Mouse (Mus musculus): ENCODE data around the gene Ptpn14. TPM values are rescaled to one million over a fixed set of nuclear protein-coding genes. Genes with fewer than 3 reads are reported as not detected.

Gene Ptpn14
- polyA plus RNA-seq, 1 experiment: 0.50 TPM

- Histone ChIP-seq H3K4me3 (ENCODE audit: insufficient read depth, low read length) (no peak overlapping the region), H3K27ac (ENCODE audit: insufficient read depth, low read depth, low read length) (no peak overlapping the region)
Observed at GRCm38 (mm10) chr1:189867497-189867896, 139.4 kb downstream of the Ptpn14 start.

GRCm38 (mm10) chr1:189868036-189868435 is 140.0 kb downstream of the Ptpn14 start:
- H3K4me3 ChIP-seq (ENCODE audit: insufficient read depth, low read length): no peak overlapping the region
- TF ChIP-seq CTCF (IDR thresholded peaks at IDR 0.05; ENCODE audit: low read depth, low read length) (no peak), POLR2A (IDR thresholded peaks at IDR 0.05; ENCODE audit: borderline replicate concordance, low read depth, low read length) (no peak)
- no peak overlapping the region for H3K27ac ChIP-seq (ENCODE audit: insufficient read depth, low read depth, low read length)
- peaks cover 6% of the 10 kb centered on the region for H3K4me1 ChIP-seq (ENCODE audit: control insufficient read depth, insufficient read depth, low read length)

More at GRCm38 (mm10) chr1:189867497-189867896, 139.4 kb downstream of the Ptpn14 start:
- no peak for TF ChIP-seq POLR2A (IDR thresholded peaks at IDR 0.05; ENCODE audit: borderline replicate concordance, low read depth, low read length)
- no peak for TF ChIP-seq CTCF (IDR thresholded peaks at IDR 0.05; ENCODE audit: low read depth, low read length)
- peaks cover 6% of the 10 kb centered on the region for H3K4me1 ChIP-seq (ENCODE audit: control insufficient read depth, insufficient read depth, low read length)

- Histone ChIP-seq H3K27ac (ENCODE audit: insufficient read depth, low read depth, low read length) (no peak overlapping the region), H3K4me1 (ENCODE audit: control insufficient read depth, insufficient read depth, low read length) (peaks cover 6% of the 10 kb centered on the region), H3K4me3 (ENCODE audit: insufficient read depth, low read length) (no peak overlapping the region)
- TF ChIP-seq CTCF (IDR thresholded peaks at IDR 0.05; ENCODE audit: low read depth, low read length): 0 out of 2 replicates have a peak, but pooled peaks have one; percentile 22
- no peak for TF ChIP-seq POLR2A (IDR thresholded peaks at IDR 0.05; ENCODE audit: borderline replicate concordance, low read depth, low read length)
Observed at GRCm38 (mm10) chr1:189869651-189870270, 141.7 kb downstream of the Ptpn14 start.

GRCm38 (mm10) chr1:189870539-189870938 is 142.5 kb downstream of the Ptpn14 start:
- Histone ChIP-seq H3K4me1 (ENCODE audit: control insufficient read depth, insufficient read depth, low read length) (peaks cover 8% of the 10 kb centered on the region), H3K27ac (ENCODE audit: insufficient read depth, low read depth, low read length) (no peak overlapping the region), H3K4me3 (ENCODE audit: insufficient read depth, low read length) (no peak overlapping the region)
- TF ChIP-seq POLR2A (IDR thresholded peaks at IDR 0.05; ENCODE audit: borderline replicate concordance, low read depth, low read length) (no peak), CTCF (IDR thresholded peaks at IDR 0.05; ENCODE audit: low read depth, low read length) (no peak)

GRCm38 (mm10) chr1:189871625-189872024 is 143.6 kb downstream of the Ptpn14 start:
- Histone ChIP-seq H3K4me3 (ENCODE audit: insufficient read depth, low read length) (no peak overlapping the region), H3K27ac (ENCODE audit: insufficient read depth, low read depth, low read length) (no peak overlapping the region), H3K4me1 (ENCODE audit: control insufficient read depth, insufficient read depth, low read length) (peaks cover 8% of the 10 kb centered on the region)
- no peak for TF ChIP-seq POLR2A (IDR thresholded peaks at IDR 0.05; ENCODE audit: borderline replicate concordance, low read depth, low read length)
- no peak for TF ChIP-seq CTCF (IDR thresholded peaks at IDR 0.05; ENCODE audit: low read depth, low read length)

GRCm38 (mm10) chr1:189872050-189872449 is 144.0 kb downstream of the Ptpn14 start:
- H3K4me3 ChIP-seq (ENCODE audit: insufficient read depth, low read length): no peak overlapping the region
- TF ChIP-seq CTCF (IDR thresholded peaks at IDR 0.05; ENCODE audit: low read depth, low read length): no peak
- no peak for TF ChIP-seq POLR2A (IDR thresholded peaks at IDR 0.05; ENCODE audit: borderline replicate concordance, low read depth, low read length)
- no peak overlapping the region for H3K27ac ChIP-seq (ENCODE audit: insufficient read depth, low read depth, low read length)
- peaks cover 6% of the 10 kb centered on the region for H3K4me1 ChIP-seq (ENCODE audit: control insufficient read depth, insufficient read depth, low read length)

- Histone ChIP-seq H3K4me3 (ENCODE audit: insufficient read depth, low read length) (no peak overlapping the region), H3K27ac (ENCODE audit: insufficient read depth, low read depth, low read length) (no peak overlapping the region), H3K4me1 (ENCODE audit: control insufficient read depth, insufficient read depth, low read length) (peaks cover 5% of the 10 kb centered on the region; the same call in 1 of the 2 replicates)
- TF ChIP-seq POLR2A (IDR thresholded peaks at IDR 0.05; ENCODE audit: borderline replicate concordance, low read depth, low read length): no peak
- no peak for TF ChIP-seq CTCF (IDR thresholded peaks at IDR 0.05; ENCODE audit: low read depth, low read length)
Observed at GRCm38 (mm10) chr1:189873591-189873990, 145.5 kb downstream of the Ptpn14 start.

GRCm38 (mm10) chr1:189875439-189875861 is 147.4 kb downstream of the Ptpn14 start:
- Histone ChIP-seq H3K4me3 (ENCODE audit: insufficient read depth, low read length) (no peak overlapping the region), H3K4me1 (ENCODE audit: control insufficient read depth, insufficient read depth, low read length) (peaks cover 5% of the 10 kb centered on the region; the same call in 1 of the 2 replicates), H3K27ac (ENCODE audit: insufficient read depth, low read depth, low read length) (no peak overlapping the region)
- no peak for TF ChIP-seq POLR2A (IDR thresholded peaks at IDR 0.05; ENCODE audit: borderline replicate concordance, low read depth, low read length)
- TF ChIP-seq CTCF (IDR thresholded peaks at IDR 0.05; ENCODE audit: low read depth, low read length): no peak

GRCm38 (mm10) chr1:189876162-189876561 is 148.1 kb downstream of the Ptpn14 start:
- Histone ChIP-seq H3K4me1 (ENCODE audit: control insufficient read depth, insufficient read depth, low read length) (peaks cover 5% of the 10 kb centered on the region; the same call in 1 of the 2 replicates), H3K27ac (ENCODE audit: insufficient read depth, low read depth, low read length) (no peak overlapping the region), H3K4me3 (ENCODE audit: insufficient read depth, low read length) (no peak overlapping the region)
- TF ChIP-seq CTCF (IDR thresholded peaks at IDR 0.05; ENCODE audit: low read depth, low read length) (no peak), POLR2A (IDR thresholded peaks at IDR 0.05; ENCODE audit: borderline replicate concordance, low read depth, low read length) (no peak)

GRCm38 (mm10) chr1:189879212-189879611 is 151.1 kb downstream of the Ptpn14 start:
- TF ChIP-seq POLR2A (IDR thresholded peaks at IDR 0.05; ENCODE audit: borderline replicate concordance, low read depth, low read length) (no peak), CTCF (IDR thresholded peaks at IDR 0.05; ENCODE audit: low read depth, low read length) (no peak)
- H3K4me3 ChIP-seq (ENCODE audit: insufficient read depth, low read length): no peak overlapping the region
- H3K27ac ChIP-seq (ENCODE audit: insufficient read depth, low read depth, low read length): no peak overlapping the region
- H3K4me1 ChIP-seq (ENCODE audit: control insufficient read depth, insufficient read depth, low read length): 0 out of 2 replicates have a peak, but pooled peaks cover 2% of the 10 kb centered on the region

Data from bone marrow macrophage, adult 2 months (primary cell).